Mouse (Mus musculus) heart, embryonic 13.5 days (tissue): ENCODE data around the gene H2-Ob. TPM values are rescaled to one million over a fixed set of nuclear protein-coding genes. Genes with fewer than 3 reads are reported as not detected.
A peak's percentile ranks its signal among the peaks of the same experiment; 100 is the strongest.

ENCODE experiments used
- ATAC-seq: fragments of 200-750 bp; cut with Nextera tagmentation; 2 replicates; pipeline ENCODE4 v1.8.0; 2017; ENCODE audit warnings: moderate TSS enrichment; ENCODE audit not compliant: insufficient number of reproducible peaks, low FRiP score, low TSS enrichment; ENCODE audit errors: extremely low read depth
- H3K27ac ChIP-seq: fragments of 300-500 bp; sonication (generic); replicated peaks from 2 replicates; pipeline ENCODE4 v1.5.1; 2015; ENCODE audit warnings: moderate library complexity, mild to moderate bottlenecking, inconsistent platforms
- H3K27me3 ChIP-seq: fragments of 300-500 bp; sonication (generic); replicated peaks from 2 replicates; pipeline ENCODE4 v1.6.1; 2015; ENCODE audit warnings: mild to moderate bottlenecking, inconsistent platforms
- H3K36me3 ChIP-seq: fragments of 300-500 bp; sonication (generic); 2 replicates; pipeline ENCODE4 v1.6.1; 2015; ENCODE audit warnings: mild to moderate bottlenecking, inconsistent platforms
- H3K4me1 ChIP-seq: fragments of 300-500 bp; sonication (generic); 2 replicates; pipeline ENCODE4 v1.6.1; 2015; ENCODE audit warnings: inconsistent platforms
- H3K4me2 ChIP-seq: fragments of 300-500 bp; sonication (generic); 2 replicates; pipeline ENCODE4 v1.6.1; 2015; ENCODE audit warnings: inconsistent platforms, mild to moderate bottlenecking, moderate library complexity
- H3K4me3 ChIP-seq: fragments of 300-500 bp; sonication (generic); 2 replicates; pipeline ENCODE4 v1.5.1; 2015; ENCODE audit warnings: moderate library complexity, mild to moderate bottlenecking, inconsistent platforms
- H3K9ac ChIP-seq: fragments of 300-500 bp; sonication (generic); 2 replicates; pipeline ENCODE4 v1.6.1; 2015; ENCODE audit warnings: inconsistent platforms, mild to moderate bottlenecking, moderate library complexity
- H3K9me3 ChIP-seq: fragments of 300-500 bp; sonication (generic); 2 replicates; pipeline ENCODE4 v1.6.1; 2016; ENCODE audit warnings: inconsistent platforms
- WGBS: fragments of 180-500 bp; shearing (Covaris S2); methylation state at CpG from one replicate; pipeline ENCODE4 v1.1.7; 2015; ENCODE audit warnings: mixed read lengths; 5-methylcytosine and 5-hydroxymethylcytosine counted together
- polyA plus RNA-seq: library from polyadenylated mRNA; unstranded; fragments of >200 nt; fragmentation: Nextera tagmentation; extraction: Ambion mirVana; gene quantifications from 2 replicates; pipeline ENCODE4 v1.2.1, GENCODE M21; 2015

H2-Ob gene
- polyA plus RNA-seq, 1 experiment from 2014 or later = not detected

- 1% methylated on average over 93 of the region's 93 CpGs for WGBS
- Histone ChIP-seq H3K27ac (no peak overlapping the region), H3K9me3 (no peaks in the 10 kb centered on the region), H3K27me3 (peaks cover 54% of the 10 kb centered on the region), H3K36me3 (no peaks in the 10 kb centered on the region), H3K4me2 (peak overlapping the region; percentile 92), H3K9ac (peak overlapping the region; percentile 77), H3K4me3 (peak overlapping the region; percentile 61), H3K4me1 (peaks cover 13% of the 10 kb centered on the region; the same call in 1 of the 2 replicates)
- no peak for ATAC-seq
These were observed 26.0 kb downstream of the H2-Ob start for GRCm38 (mm10) chr17:34264452-34265351.

- H3K27ac ChIP-seq = no peak overlapping the region
- H3K4me3 ChIP-seq = no peak overlapping the region
- no peak overlapping the region for H3K9ac ChIP-seq
- H3K4me2 ChIP-seq = no peak overlapping the region
- H3K27me3 ChIP-seq = peaks cover 48% of the 10 kb centered on the region
- H3K36me3 ChIP-seq = no peaks in the 10 kb centered on the region
- H3K4me1 ChIP-seq = peaks cover 13% of the 10 kb centered on the region; the same call in 1 of the 2 replicates
- H3K9me3 ChIP-seq = no peaks in the 10 kb centered on the region
- 50% methylated on average over 2 of the region's 2 CpGs for WGBS
- no peak for ATAC-seq
These were observed 29.6 kb downstream of the H2-Ob start for GRCm38 (mm10) chr17:34268262-34268661.

- 72% methylated on average over 2 of the region's 2 CpGs for WGBS
- Histone ChIP-seq H3K27me3 (peaks cover 44% of the 10 kb centered on the region), H3K9ac (no peak overlapping the region), H3K9me3 (no peaks in the 10 kb centered on the region), H3K4me2 (no peak overlapping the region), H3K4me1 (peaks cover 11% of the 10 kb centered on the region; the same call in 1 of the 2 replicates), H3K36me3 (no peaks in the 10 kb centered on the region), H3K27ac (no peak overlapping the region), H3K4me3 (no peak overlapping the region)
- ATAC-seq = no peak
These were observed 30.0 kb downstream of the H2-Ob start for GRCm38 (mm10) chr17:34268748-34269147.

- Histone ChIP-seq H3K4me1 (0 out of 2 replicates have a peak, but pooled peaks cover 2% of the 10 kb centered on the region), H3K4me3 (no peak overlapping the region), H3K36me3 (no peaks in the 10 kb centered on the region), H3K4me2 (no peak overlapping the region), H3K27me3 (peaks cover 33% of the 10 kb centered on the region), H3K27ac (no peak overlapping the region), H3K9ac (no peak overlapping the region), H3K9me3 (no peaks in the 10 kb centered on the region)
- no peak for ATAC-seq
- 62% methylated on average over 4 of the region's 4 CpGs for WGBS
These were observed 31.1 kb downstream of the H2-Ob start for GRCm38 (mm10) chr17:34269817-34270216.

- 87% methylated on average over 2 of the region's 2 CpGs for WGBS
- no peaks in the 10 kb centered on the region for H3K4me1 ChIP-seq
These were observed 31.5 kb downstream of the H2-Ob start for GRCm38 (mm10) chr17:34270230-34270629.

GRCm38 (mm10) chr17:34270940-34271339 lies 32.2 kb downstream of the H2-Ob start:
- H3K9me3 ChIP-seq = no peaks in the 10 kb centered on the region
- no peaks in the 10 kb centered on the region for H3K4me1 ChIP-seq
- no peak overlapping the region for H3K27ac ChIP-seq
- no peak overlapping the region for H3K9ac ChIP-seq
- no peak for ATAC-seq
- 67% methylated on average over 2 of the region's 2 CpGs for WGBS
- H3K4me3 ChIP-seq = no peak overlapping the region
- no peak overlapping the region for H3K4me2 ChIP-seq
- H3K36me3 ChIP-seq = no peaks in the 10 kb centered on the region
- H3K27me3 ChIP-seq = peaks cover 25% of the 10 kb centered on the region

More at GRCm38 (mm10) chr17:34270230-34270629, 31.5 kb downstream of the H2-Ob start:
- H3K27me3 ChIP-seq = peaks cover 29% of the 10 kb centered on the region
- H3K9me3 ChIP-seq = no peaks in the 10 kb centered on the region
- no peak overlapping the region for H3K27ac ChIP-seq
- H3K36me3 ChIP-seq = no peaks in the 10 kb centered on the region
- H3K4me3 ChIP-seq = no peak overlapping the region
- no peak overlapping the region for H3K9ac ChIP-seq
- H3K4me2 ChIP-seq = no peak overlapping the region
- no peak for ATAC-seq

GRCm38 (mm10) chr17:34272102-34272501 lies 33.4 kb downstream of the H2-Ob start:
- H3K9ac ChIP-seq = no peak overlapping the region
- H3K27me3 ChIP-seq = peaks cover 19% of the 10 kb centered on the region
- WGBS = 79% methylated on average over 1 of the region's 1 CpGs
- H3K9me3 ChIP-seq = peaks cover 6% of the 10 kb centered on the region; the same call in 1 of the 2 replicates
- ATAC-seq = no peak
- H3K4me3 ChIP-seq = no peak overlapping the region
- no peaks in the 10 kb centered on the region for H3K36me3 ChIP-seq
- no peak overlapping the region for H3K27ac ChIP-seq
- H3K4me2 ChIP-seq = no peak overlapping the region
- H3K4me1 ChIP-seq = no peaks in the 10 kb centered on the region

- H3K9ac ChIP-seq = no peak overlapping the region
- peaks cover 10% of the 10 kb centered on the region; the same call in 1 of the 2 replicates for H3K9me3 ChIP-seq
- no peak for ATAC-seq
- no peak overlapping the region for H3K4me3 ChIP-seq
- no peaks in the 10 kb centered on the region for H3K36me3 ChIP-seq
- no peak overlapping the region for H3K27ac ChIP-seq
- 48% methylated on average over 1 of the region's 1 CpGs for WGBS
- H3K4me1 ChIP-seq = no peaks in the 10 kb centered on the region
- no peak overlapping the region for H3K4me2 ChIP-seq
- H3K27me3 ChIP-seq = peaks cover 40% of the 10 kb centered on the region
These were observed 41.9 kb downstream of the H2-Ob start for GRCm38 (mm10) chr17:34280499-34281038.

GRCm38 (mm10) chr17:34281836-34282235 lies 43.1 kb downstream of the H2-Ob start:
- Histone ChIP-seq H3K9me3 (peaks cover 7% of the 10 kb centered on the region; the same call in 1 of the 2 replicates), H3K4me1 (no peaks in the 10 kb centered on the region), H3K27me3 (peaks cover 40% of the 10 kb centered on the region), H3K4me3 (no peak overlapping the region), H3K36me3 (no peaks in the 10 kb centered on the region), H3K4me2 (no peak overlapping the region), H3K9ac (no peak overlapping the region), H3K27ac (no peak overlapping the region)
- 52% methylated on average over 1 of the region's 1 CpGs for WGBS
- ATAC-seq = no peak

- no peak for ATAC-seq
- Histone ChIP-seq H3K4me2 (no peak overlapping the region), H3K27ac (no peak overlapping the region), H3K27me3 (peaks cover 30% of the 10 kb centered on the region), H3K4me3 (no peak overlapping the region), H3K36me3 (no peaks in the 10 kb centered on the region), H3K9ac (no peak overlapping the region), H3K4me1 (no peaks in the 10 kb centered on the region), H3K9me3 (no peaks in the 10 kb centered on the region)
- WGBS = 67% methylated on average over 4 of the region's 4 CpGs
These were observed 46.7 kb downstream of the H2-Ob start for GRCm38 (mm10) chr17:34285371-34285770.

- H3K4me2 ChIP-seq = no peak overlapping the region
- H3K4me1 ChIP-seq = no peaks in the 10 kb centered on the region
- no peak overlapping the region for H3K4me3 ChIP-seq
- peaks cover 25% of the 10 kb centered on the region for H3K27me3 ChIP-seq
- 37% methylated on average over 4 of the region's 4 CpGs for WGBS
- H3K9me3 ChIP-seq = no peaks in the 10 kb centered on the region
- H3K9ac ChIP-seq = no peak overlapping the region
- H3K27ac ChIP-seq = no peak overlapping the region
- ATAC-seq = no peak
- H3K36me3 ChIP-seq = no peaks in the 10 kb centered on the region
These were observed 47.1 kb downstream of the H2-Ob start for GRCm38 (mm10) chr17:34285848-34286247.
